Mouse (Mus musculus) hindbrain, embryonic 10.5 days (tissue): ENCODE data around the gene Daam2. TPM values are rescaled to one million over a fixed set of nuclear protein-coding genes. Genes with fewer than 3 reads are reported as not detected.
A peak's percentile ranks its signal among the peaks of the same experiment; 100 is the strongest.

Experiments
- DNase-seq: peaks from one replicate; pipeline ENCODE4 v3.0.0-alpha.2; 2017; ENCODE audit warnings: low spot score
- H3K27ac ChIP-seq: fragments of 300-500 bp; sonication (generic); 2 replicates; pipeline ENCODE4 v1.5.1; 2016; ENCODE audit warnings: mild to moderate bottlenecking, moderate library complexity
- H3K27me3 ChIP-seq: fragments of 300-500 bp; sonication (generic); 2 replicates; pipeline ENCODE4 v1.6.1; 2016; ENCODE audit warnings: mild to moderate bottlenecking; ENCODE audit not compliant: poor library complexity, insufficient read depth, severe bottlenecking
- H3K36me3 ChIP-seq: fragments of 300-500 bp; sonication (generic); 2 replicates; pipeline ENCODE4 v1.6.1; 2016; ENCODE audit warnings: mild to moderate bottlenecking, moderate library complexity
- H3K4me1 ChIP-seq: fragments of 300-500 bp; sonication (generic); replicated peaks from 2 replicates; pipeline ENCODE4 v1.6.1; 2016; ENCODE audit warnings: mild to moderate bottlenecking
- H3K4me3 ChIP-seq: fragments of 300-500 bp; sonication (generic); 2 replicates; pipeline ENCODE4 v1.5.1; 2016; ENCODE audit warnings: mild to moderate bottlenecking, moderate library complexity
- H3K9me3 ChIP-seq: fragments of 300-500 bp; sonication (generic); 2 replicates; pipeline ENCODE4 v1.6.1; 2016; ENCODE audit warnings: mild to moderate bottlenecking, moderate library complexity
- WGBS: fragments of 180-500 bp; shearing (Covaris S2); methylation state at CpG from one replicate; pipeline ENCODE4 v1.1.7; 2016; 5-methylcytosine and 5-hydroxymethylcytosine counted together
- polyA plus RNA-seq: library from polyadenylated mRNA; unstranded; fragments of >200 nt; fragmentation: Nextera tagmentation; extraction: Ambion mirVana; gene quantifications from 2 replicates; pipeline ENCODE4 v1.2.1, GENCODE M21; 2016

Gene Daam2
- polyA plus RNA-seq, result 2.2 and 2.6 TPM in 2 replicates

DNA sequence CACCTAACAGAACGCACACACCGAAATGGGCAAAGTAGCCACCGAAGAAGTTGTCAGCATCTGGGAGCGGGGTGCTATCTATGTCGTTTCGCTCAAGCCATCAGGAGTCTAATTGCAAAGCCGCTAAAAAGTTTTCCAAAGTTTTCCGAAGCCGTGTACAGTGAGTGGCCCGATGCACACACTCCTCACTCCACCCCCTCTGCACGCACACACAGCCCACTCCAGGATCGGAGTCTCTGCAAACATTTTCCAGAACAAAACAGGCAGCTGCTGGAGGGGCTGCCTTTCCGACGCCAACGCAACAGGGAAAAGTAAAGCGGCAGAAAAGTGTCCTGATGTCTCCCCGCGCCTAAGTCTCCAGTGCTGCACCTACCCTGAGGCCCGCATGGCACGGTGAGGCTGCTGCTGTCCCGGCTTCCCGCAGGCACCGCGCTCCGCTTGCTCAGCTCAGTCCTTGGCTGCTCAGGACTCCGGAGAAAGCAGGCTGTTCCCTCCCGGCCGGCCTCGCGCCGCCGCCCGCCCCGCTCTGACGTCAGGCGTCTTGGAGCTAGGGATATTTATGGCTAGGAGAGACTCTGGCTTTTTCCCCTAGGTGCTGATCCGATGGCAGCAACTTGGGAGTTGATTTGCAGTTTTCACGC is at the start of gene Daam2:
Gene Daam2 (minus strand): TSS at position 514 of the 641 bp plus-strand sequence.
- Histone ChIP-seq H3K27me3 (peaks cover 30% of the 10 kb centered on the region), H3K27ac (peak within 1 kb of the TSS; percentile 87), H3K36me3 (no peaks in the 10 kb centered on the region), H3K9me3 (no peaks in the 10 kb centered on the region), H3K4me3 (peak within 1 kb of the TSS; percentile 61), H3K4me1 (peaks cover 41% of the 10 kb centered on the region)
- WGBS, result 4% methylated on average over 38 of the region's 38 CpGs
- peak; percentile 82 for DNase-seq

DNA sequence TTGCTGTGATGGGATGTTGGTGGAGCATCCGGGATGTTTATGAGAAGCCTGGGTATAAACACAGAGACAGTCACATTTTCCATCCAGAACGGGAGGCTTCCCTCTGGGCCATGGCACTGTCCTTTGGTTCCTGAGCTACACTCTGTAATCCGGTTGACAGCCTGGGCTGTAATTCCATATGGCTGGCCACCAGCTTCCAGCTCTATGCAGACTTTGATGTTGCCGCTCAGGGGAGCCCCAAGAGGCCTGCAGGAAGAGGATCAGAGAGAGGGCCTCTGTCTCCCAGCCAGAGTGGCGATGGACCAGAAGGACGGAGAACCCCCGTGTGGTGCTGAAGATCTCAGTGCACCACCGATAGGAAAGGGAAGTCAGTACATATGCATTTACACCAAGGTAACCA is 46.2 kb upstream of the Daam2 start:
- no peaks in the 10 kb centered on the region for H3K27me3 ChIP-seq
- no peak overlapping the region for H3K4me3 ChIP-seq
- no peak overlapping the region for H3K27ac ChIP-seq
- peaks cover 23% of the 10 kb centered on the region for H3K4me1 ChIP-seq
- no peaks in the 10 kb centered on the region for H3K36me3 ChIP-seq
- no peak for DNase-seq
- WGBS, result 66% methylated on average over 8 of the region's 8 CpGs
- no peaks in the 10 kb centered on the region for H3K9me3 ChIP-seq

DNA sequence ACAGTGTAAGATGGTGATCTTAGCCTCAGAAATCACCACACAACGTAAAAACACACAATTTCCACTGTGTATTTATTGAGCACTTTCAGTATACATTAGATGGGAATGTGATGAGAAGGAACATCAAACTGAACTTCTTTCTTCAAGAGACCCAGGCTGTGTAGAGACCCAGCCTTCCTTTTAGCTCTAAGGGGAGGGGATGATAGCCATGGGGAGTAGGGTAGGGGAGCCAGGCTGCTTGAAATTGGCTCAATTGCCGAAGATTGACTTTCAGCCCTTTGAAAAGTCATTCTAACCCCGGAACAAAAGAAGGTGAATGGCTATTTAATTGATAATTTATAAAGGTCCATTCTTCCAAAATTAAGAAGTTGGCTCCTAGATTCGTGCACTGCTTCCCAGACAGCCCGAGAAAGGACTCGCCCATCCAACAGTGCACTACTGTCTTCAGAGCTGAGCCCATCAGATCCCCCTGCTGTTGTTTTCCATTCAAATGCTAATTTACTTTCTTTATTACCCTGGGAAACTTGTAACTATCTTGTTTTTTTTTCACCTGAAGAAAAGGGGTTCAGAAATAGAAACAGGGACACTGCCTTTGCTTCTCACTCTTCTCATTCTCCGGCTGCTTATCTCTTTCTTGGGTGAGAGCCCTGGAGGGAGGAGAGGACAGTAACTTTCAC is 43.3 kb upstream of the Daam2 start:
- 35% methylated on average over 7 of the region's 7 CpGs for WGBS
- peaks cover 17% of the 10 kb centered on the region for H3K4me1 ChIP-seq
- H3K27ac ChIP-seq, result peak overlapping the region; percentile 35; the same call in 1 of the 2 replicates
- H3K36me3 ChIP-seq, result no peaks in the 10 kb centered on the region
- H3K4me3 ChIP-seq, result no peak overlapping the region
- H3K9me3 ChIP-seq, result no peaks in the 10 kb centered on the region
- no peak for DNase-seq
- H3K27me3 ChIP-seq, result no peaks in the 10 kb centered on the region

DNA sequence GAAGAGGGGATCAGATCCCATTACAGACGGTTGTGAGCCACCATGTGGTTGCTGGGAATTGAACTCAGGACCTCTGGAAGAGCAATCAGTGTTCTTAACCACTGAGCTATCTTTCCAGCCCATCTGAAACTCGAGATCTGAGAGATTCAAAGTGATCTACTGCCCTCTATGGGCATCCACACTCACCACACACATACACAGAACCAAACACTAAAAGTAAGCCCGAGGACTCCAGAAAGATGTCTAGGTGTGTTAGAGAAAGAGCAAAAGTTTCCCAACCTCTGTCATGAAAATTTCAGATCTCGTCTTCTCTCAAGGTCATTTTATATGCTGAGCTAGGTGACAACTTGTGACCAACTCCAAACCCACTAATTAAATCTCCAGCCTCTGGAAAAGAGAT is 41.3 kb upstream of the Daam2 start:
- Histone ChIP-seq H3K9me3 (0 out of 2 replicates have a peak, but pooled peaks cover 3% of the 10 kb centered on the region), H3K4me3 (no peak overlapping the region), H3K27me3 (no peaks in the 10 kb centered on the region), H3K27ac (no peak overlapping the region), H3K36me3 (no peaks in the 10 kb centered on the region), H3K4me1 (peaks cover 16% of the 10 kb centered on the region)
- 85% methylated on average over 4 of the region's 4 CpGs for WGBS
- DNase-seq, result no peak

DNA sequence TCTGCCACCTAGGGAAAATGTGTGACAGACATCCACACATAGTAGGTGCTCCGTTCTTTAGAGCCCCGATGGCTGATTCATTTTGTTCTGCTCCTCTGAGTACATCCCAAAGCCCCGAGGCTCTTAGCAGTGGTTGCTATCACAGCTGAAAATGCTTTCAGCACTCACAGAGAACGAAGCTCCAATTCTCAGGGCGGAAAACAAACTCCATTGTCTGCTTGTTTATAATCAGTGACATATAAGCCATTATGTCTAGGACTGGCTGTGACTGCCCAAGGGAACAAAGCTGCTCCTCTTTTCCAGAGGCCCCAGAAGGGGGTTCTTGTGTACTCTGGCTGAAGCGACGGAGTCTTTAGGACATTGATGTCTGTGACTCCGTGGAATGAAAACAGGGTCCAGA is 25.9 kb upstream of the Daam2 start:
- Histone ChIP-seq H3K4me3 (no peak overlapping the region), H3K4me1 (peaks cover 17% of the 10 kb centered on the region), H3K9me3 (no peaks in the 10 kb centered on the region), H3K27me3 (no peaks in the 10 kb centered on the region), H3K36me3 (no peaks in the 10 kb centered on the region), H3K27ac (peak overlapping the region; percentile 57)
- WGBS, result 37% methylated on average over 8 of the region's 8 CpGs
- peak; percentile 18 for DNase-seq

DNA sequence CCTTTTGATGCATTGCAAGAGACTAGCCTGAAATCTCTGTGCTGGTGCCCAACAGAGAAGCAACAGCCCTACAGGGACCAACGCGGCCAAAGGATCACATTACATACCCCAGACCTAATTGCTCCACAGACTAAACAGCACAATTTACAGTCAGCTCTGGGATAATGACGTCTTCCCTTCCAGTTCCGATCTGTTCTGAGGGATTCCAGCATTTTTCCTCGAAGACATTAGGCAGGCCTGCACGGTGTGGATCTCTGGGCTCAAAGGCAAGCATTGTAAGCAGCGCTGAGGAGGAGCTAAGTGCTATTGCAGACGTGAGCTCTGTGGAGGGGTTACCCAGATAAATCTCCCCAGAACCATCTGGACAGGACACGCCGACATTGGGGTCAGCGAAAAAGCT is 18.3 kb upstream of the Daam2 start:
- WGBS, result 72% methylated on average over 11 of the region's 11 CpGs
- Histone ChIP-seq H3K9me3 (no peaks in the 10 kb centered on the region), H3K4me3 (no peak overlapping the region), H3K27ac (no peak overlapping the region), H3K27me3 (no peaks in the 10 kb centered on the region), H3K36me3 (no peaks in the 10 kb centered on the region), H3K4me1 (no peaks in the 10 kb centered on the region)
- DNase-seq, result no peak

DNA sequence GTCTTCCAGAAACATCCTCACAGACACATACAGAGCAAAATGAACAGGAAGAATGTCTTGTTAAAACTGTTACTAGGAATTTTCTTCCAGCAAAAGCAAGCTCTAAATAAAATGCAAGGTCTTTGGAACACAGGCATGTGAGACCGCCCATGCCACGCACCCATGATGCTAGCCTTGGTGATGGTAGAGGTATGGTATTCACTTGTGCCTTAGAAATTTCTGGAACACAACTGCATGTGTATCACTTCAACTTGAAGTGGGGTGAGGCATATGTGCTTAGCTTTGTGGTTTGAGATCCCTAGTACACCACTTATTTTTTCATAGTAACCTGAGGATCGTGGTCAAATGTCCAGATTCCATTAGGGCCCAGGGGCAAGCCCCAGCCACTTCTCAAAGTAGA is 13.2 kb upstream of the Daam2 start:
- no peak overlapping the region for H3K4me3 ChIP-seq
- no peaks in the 10 kb centered on the region for H3K27me3 ChIP-seq
- no peaks in the 10 kb centered on the region for H3K4me1 ChIP-seq
- H3K36me3 ChIP-seq, result no peaks in the 10 kb centered on the region
- no peak overlapping the region for H3K27ac ChIP-seq
- H3K9me3 ChIP-seq, result 0 out of 2 replicates have a peak, but pooled peaks cover 3% of the 10 kb centered on the region
- 96% methylated on average over 3 of the region's 3 CpGs for WGBS
- DNase-seq, result no peak

DNA sequence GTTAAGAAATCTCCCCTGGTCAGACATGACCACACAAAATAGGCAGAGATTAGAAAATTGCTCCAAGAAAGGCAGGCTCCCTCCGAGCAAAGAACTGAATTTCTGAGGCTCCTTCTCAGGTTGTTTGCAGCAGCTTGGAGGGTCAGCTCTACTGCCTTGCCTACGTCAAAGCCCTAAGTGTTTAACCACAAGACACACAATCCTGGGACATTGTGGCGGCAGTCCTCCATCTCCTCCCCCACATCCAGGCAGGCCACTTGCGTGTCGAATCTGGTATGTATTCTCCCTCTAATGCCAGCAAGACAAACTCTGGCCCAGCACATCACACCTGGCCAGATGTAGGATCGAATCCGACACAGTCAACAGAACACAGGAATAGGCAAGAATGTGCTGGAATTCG is 4.6 kb upstream of the Daam2 start:
- H3K36me3 ChIP-seq, result no peaks in the 10 kb centered on the region
- DNase-seq, result no peak
- 0 out of 2 replicates have a peak, but pooled peaks cover 3% of the 10 kb centered on the region for H3K9me3 ChIP-seq
- H3K27me3 ChIP-seq, result peaks cover 16% of the 10 kb centered on the region; the same call in 1 of the 2 replicates
- peaks cover 9% of the 10 kb centered on the region for H3K4me1 ChIP-seq
- no peak overlapping the region for H3K27ac ChIP-seq
- WGBS, result 85% methylated on average over 8 of the region's 8 CpGs
- H3K4me3 ChIP-seq, result no peak overlapping the region

DNA sequence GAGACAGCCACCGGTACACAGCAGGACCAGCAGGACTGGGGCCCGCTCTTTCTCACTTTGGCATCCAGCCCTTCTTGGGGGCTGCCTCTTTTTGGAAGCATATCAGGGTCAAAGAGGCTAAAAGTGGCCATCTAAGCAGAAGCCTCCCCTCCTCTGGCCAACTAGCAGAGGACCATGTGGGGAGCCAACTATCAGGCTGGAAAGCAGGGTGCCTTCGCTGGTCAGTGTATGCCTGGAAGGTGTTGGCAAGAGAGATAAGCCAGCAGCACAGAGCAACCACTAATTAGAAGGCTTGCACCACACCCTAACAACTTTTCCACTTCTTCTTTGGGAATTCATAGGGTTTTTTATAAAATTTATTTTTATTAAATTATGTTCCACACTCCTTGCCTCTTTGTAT is 346 bp upstream of the Daam2 start:
- Histone ChIP-seq H3K36me3 (no peaks in the 10 kb centered on the region), H3K9me3 (no peaks in the 10 kb centered on the region), H3K27ac (peak overlapping the region; percentile 87), H3K4me1 (peaks cover 40% of the 10 kb centered on the region), H3K27me3 (peaks cover 30% of the 10 kb centered on the region), H3K4me3 (peak overlapping the region; percentile 61)
- 30% methylated on average over 3 of the region's 3 CpGs for WGBS
- no peak for DNase-seq

DNA sequence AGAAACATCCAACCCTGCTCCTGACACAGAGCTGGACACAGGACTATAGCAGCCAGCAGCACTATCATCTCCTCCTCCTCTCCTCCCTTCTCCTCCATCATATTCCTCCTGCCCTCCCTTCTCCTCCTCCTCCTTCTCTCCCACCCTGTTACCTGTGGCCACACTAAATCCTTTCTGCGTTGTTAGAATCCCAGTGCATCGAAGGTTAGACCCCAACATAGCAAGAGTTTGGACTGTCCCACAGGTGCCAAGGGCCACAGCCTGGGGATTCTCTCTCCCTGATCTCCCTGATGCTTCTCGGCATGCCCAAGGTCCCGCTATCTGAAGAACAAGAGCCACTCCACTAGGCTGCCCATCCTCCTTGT is 745 bp downstream of the Daam2 start:
- Histone ChIP-seq H3K4me3 (peak overlapping the region; percentile 61), H3K27me3 (peaks cover 30% of the 10 kb centered on the region), H3K4me1 (peaks cover 41% of the 10 kb centered on the region), H3K36me3 (no peaks in the 10 kb centered on the region), H3K27ac (peak overlapping the region; percentile 87), H3K9me3 (no peaks in the 10 kb centered on the region)
- 32% methylated on average over 4 of the region's 4 CpGs for WGBS
- DNase-seq, result no peak

DNA sequence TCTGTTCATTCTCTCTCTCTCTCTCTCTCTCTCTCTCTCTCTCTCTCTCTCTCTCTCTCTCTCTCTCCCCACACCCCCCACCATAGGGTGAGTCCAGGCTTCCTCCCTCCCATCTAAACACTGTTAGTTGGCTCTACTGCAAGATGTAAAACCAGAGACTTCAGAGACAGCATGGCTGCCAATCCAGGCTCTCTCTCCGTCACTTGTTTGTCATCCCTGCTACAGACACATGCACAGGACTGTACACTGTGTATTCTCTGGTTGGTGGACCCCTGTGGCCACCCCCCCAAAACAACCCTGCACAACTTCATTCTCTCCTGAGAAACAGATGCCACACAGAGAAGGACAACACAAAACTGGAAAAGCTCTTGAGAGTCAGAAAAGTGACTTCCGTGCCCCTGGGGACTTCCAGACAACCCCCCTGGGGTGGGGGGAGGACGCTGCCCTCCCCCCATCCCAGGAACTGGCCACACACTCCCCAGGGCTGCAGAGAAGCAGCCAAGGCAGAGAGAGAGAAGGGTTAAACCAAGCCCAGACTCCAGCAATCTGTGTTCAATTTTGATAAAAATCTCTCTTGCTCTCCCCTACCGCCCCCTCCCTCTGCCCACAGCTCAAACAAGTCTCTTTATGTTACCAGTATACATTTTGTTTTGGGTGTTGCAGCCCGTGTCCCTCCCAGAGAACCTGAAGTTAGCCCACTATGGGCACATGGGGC is 1.3 kb downstream of the Daam2 start:
- peak overlapping the region; percentile 61 for H3K4me3 ChIP-seq
- peaks cover 30% of the 10 kb centered on the region for H3K27me3 ChIP-seq
- no peaks in the 10 kb centered on the region for H3K9me3 ChIP-seq
- no peaks in the 10 kb centered on the region for H3K36me3 ChIP-seq
- no peak for DNase-seq
- H3K27ac ChIP-seq, result peak overlapping the region; percentile 87
- 36% methylated on average over 5 of the region's 5 CpGs for WGBS
- peaks cover 41% of the 10 kb centered on the region for H3K4me1 ChIP-seq

DNA sequence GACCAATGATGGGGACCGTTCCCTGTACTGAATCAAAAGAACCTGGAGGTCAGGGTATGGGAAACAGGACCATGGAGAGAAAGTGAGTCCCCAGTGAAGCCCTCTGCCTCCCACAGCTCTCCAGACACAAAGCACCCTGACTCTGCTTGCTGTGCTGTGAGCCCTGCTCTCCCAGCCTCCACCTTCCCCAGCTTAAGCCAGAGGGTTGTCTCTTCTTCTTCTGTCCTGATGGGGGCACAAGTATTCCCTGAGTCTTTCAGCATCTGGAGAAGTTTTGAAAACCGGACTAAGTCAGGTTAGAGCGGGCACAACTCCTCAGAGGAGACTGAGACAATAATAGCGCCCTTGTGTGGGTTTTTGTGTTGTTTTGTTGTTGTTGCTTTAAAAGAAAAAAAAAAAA is 2.2 kb downstream of the Daam2 start:
- Histone ChIP-seq H3K27me3 (peaks cover 27% of the 10 kb centered on the region), H3K36me3 (no peaks in the 10 kb centered on the region), H3K9me3 (no peaks in the 10 kb centered on the region), H3K4me3 (no peak overlapping the region), H3K27ac (peak overlapping the region; percentile 87; the same call in 1 of the 2 replicates), H3K4me1 (peaks cover 41% of the 10 kb centered on the region)
- DNase-seq, result no peak
- 58% methylated on average over 4 of the region's 4 CpGs for WGBS

DNA sequence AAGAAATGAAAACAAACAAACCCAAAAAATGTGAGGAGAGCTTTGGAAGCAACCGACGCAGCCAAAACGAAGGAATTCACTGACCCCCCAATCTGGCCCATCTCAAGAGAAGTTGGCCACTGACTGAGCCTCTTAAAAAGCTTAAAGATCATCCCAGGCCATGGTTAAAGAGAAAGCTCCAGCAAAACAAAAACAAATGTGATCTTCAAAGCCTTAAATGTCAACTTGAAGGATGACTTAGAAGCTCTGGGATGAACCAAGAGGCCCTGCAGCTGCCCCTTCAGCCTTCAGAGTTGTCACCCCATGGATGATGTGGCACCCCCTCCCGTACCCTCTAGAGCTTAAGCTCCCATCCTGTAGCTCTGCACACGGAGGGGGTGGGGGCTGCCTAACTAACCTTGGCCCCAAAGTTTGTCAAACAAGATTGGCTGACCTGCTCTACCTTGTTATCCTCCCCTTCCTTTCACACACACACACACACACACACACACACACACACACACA is 4.3 kb downstream of the Daam2 start:
- no peak overlapping the region for H3K4me3 ChIP-seq
- no peaks in the 10 kb centered on the region for H3K9me3 ChIP-seq
- no peaks in the 10 kb centered on the region for H3K36me3 ChIP-seq
- 42% methylated on average over 5 of the region's 5 CpGs for WGBS
- H3K27ac ChIP-seq, result no peak overlapping the region; the same call in 1 of the 2 replicates
- DNase-seq, result no peak
- peaks cover 20% of the 10 kb centered on the region for H3K27me3 ChIP-seq
- H3K4me1 ChIP-seq, result peaks cover 41% of the 10 kb centered on the region
